Mouse (Mus musculus) limb, embryonic 11.5 days (tissue): ENCODE results near the gene Gm4969. TPM values are rescaled to one million over a fixed set of nuclear protein-coding genes. Genes with fewer than 3 reads are reported as not detected.

Source experiments
- ATAC-seq: fragments of 200-750 bp; cut with Nextera tagmentation; 2 replicates; pipeline ENCODE4 v1.8.0; 2017; ENCODE audit warnings: low read depth; ENCODE audit not compliant: insufficient number of reproducible peaks, low FRiP score, low TSS enrichment
- DNase-seq: peaks from one replicate; pipeline ENCODE4 v3.0.0-alpha.2; 2015; ENCODE audit warnings: low spot score
- H3K27ac ChIP-seq: fragments of 300-500 bp; sonication (generic); replicated peaks from 2 replicates; pipeline ENCODE4 v1.5.1; 2014; ENCODE audit warnings: low read depth, mild to moderate bottlenecking, low read length
- H3K27me3 ChIP-seq: fragments of 300-500 bp; sonication (generic); 2 replicates; pipeline ENCODE4 v1.6.1; 2014; ENCODE audit warnings: mild to moderate bottlenecking, low read length, mixed read lengths; ENCODE audit not compliant: control insufficient read depth, insufficient read depth
- H3K36me3 ChIP-seq: fragments of 300-500 bp; sonication (generic); 2 replicates; pipeline ENCODE4 v1.6.1; 2014; ENCODE audit warnings: mild to moderate bottlenecking, low read length, moderate library complexity, mixed read lengths; ENCODE audit not compliant: control insufficient read depth, insufficient read depth
- H3K4me1 ChIP-seq: fragments of 300-500 bp; sonication (generic); 2 replicates; pipeline ENCODE4 v1.6.1; 2014; ENCODE audit warnings: low read length, mixed read lengths; ENCODE audit not compliant: control insufficient read depth, insufficient read depth
- H3K4me2 ChIP-seq: fragments of 300-500 bp; sonication (generic); 2 replicates; pipeline ENCODE4 v1.6.1; 2014; ENCODE audit warnings: low read depth, mild to moderate bottlenecking, moderate library complexity; ENCODE audit not compliant: severe bottlenecking
- H3K4me3 ChIP-seq: fragments of 300-500 bp; sonication (generic); 2 replicates; pipeline ENCODE4 v1.5.1; 2014; ENCODE audit warnings: low read depth, low read length
- H3K9ac ChIP-seq: fragments of 300-500 bp; sonication (generic); 2 replicates; pipeline ENCODE4 v1.6.1; 2014; ENCODE audit warnings: mild to moderate bottlenecking, low read length
- H3K9me3 ChIP-seq: fragments of 300-500 bp; sonication (generic); 2 replicates; pipeline ENCODE4 v1.6.1; 2016; ENCODE audit warnings: low read length; ENCODE audit not compliant: control insufficient read depth
- WGBS: fragments of 180-500 bp; shearing (Covaris S2); extraction: QIAGEN DNeasy Blood & Tissue Kit; methylation state at CpG from one replicate; pipeline ENCODE4 v1.1.7; 2014; 5-methylcytosine and 5-hydroxymethylcytosine counted together
- polyA plus RNA-seq: library from polyadenylated mRNA; unstranded; fragments of >200 nt; fragmentation: Nextera tagmentation; extraction: Ambion mirVana; gene quantifications from 2 replicates; pipeline ENCODE4 v1.2.1, GENCODE M21; 2014

Gene Gm4969
- polyA plus RNA-seq, 1 experiment from 2014 or later, result 2.0 TPM

GRCm38 (mm10) chr7:19094826-19095750, 23.1 kb downstream of the Gm4969 start:
- Histone ChIP-seq H3K4me3 (peak overlapping the region; percentile 82), H3K4me2 (peak overlapping the region; percentile 96), H3K27ac (peak overlapping the region; percentile 97), H3K9me3 (no peaks in the 10 kb centered on the region; the same call in 1 of the 2 replicates), H3K9ac (peak overlapping the region; percentile 92), H3K36me3 (0 out of 2 replicates have a peak, but pooled peaks cover 3% of the 10 kb centered on the region), H3K27me3 (no peaks in the 10 kb centered on the region), H3K4me1 (peaks cover 18% of the 10 kb centered on the region)
- DNase-seq (peak; percentile 71), ATAC-seq (no peak)
- WGBS, result under 1% methylated on average over 77 of the region's 87 CpGs

- peak within 1 kb of the TSS; percentile 96 for H3K4me2 ChIP-seq
- H3K4me3 ChIP-seq, result peak within 1 kb of the TSS; percentile 82
- ATAC-seq (no peak), DNase-seq (peak; percentile 73)
- peak within 1 kb of the TSS; percentile 92 for H3K9ac ChIP-seq
- H3K36me3 ChIP-seq, result 0 out of 2 replicates have a peak, but pooled peaks cover 3% of the 10 kb centered on the region
- WGBS, result 2% methylated on average over 8 of the region's 36 CpGs
- H3K4me1 ChIP-seq, result peaks cover 18% of the 10 kb centered on the region
- no peaks in the 10 kb centered on the region for H3K27me3 ChIP-seq
- H3K9me3 ChIP-seq, result no peaks in the 10 kb centered on the region; the same call in 1 of the 2 replicates
- H3K27ac ChIP-seq, result peak within 1 kb of the TSS; percentile 97
Observed at GRCm38 (mm10) chr7:19094471-19094825, 23.7 kb downstream of the Gm4969 start, which contains the start of gene Six5. Gene Six5 (plus strand): TSS chr7:19094594.

- ATAC-seq (peak; percentile 83), DNase-seq (peak; percentile 99)
- peak overlapping the region; percentile 96 for H3K4me2 ChIP-seq
- no peaks in the 10 kb centered on the region for H3K27me3 ChIP-seq
- 0 out of 2 replicates have a peak, but pooled peaks cover 3% of the 10 kb centered on the region for H3K36me3 ChIP-seq
- H3K4me3 ChIP-seq, result peak overlapping the region; percentile 82
- peak overlapping the region; percentile 92 for H3K9ac ChIP-seq
- H3K9me3 ChIP-seq, result no peaks in the 10 kb centered on the region; the same call in 1 of the 2 replicates
- H3K27ac ChIP-seq, result peak overlapping the region; percentile 97
- under 1% methylated on average over 42 of the region's 45 CpGs for WGBS
- H3K4me1 ChIP-seq, result peaks cover 18% of the 10 kb centered on the region
Observed at GRCm38 (mm10) chr7:19093537-19094385, 24.4 kb downstream of the Gm4969 start.

DNA sequence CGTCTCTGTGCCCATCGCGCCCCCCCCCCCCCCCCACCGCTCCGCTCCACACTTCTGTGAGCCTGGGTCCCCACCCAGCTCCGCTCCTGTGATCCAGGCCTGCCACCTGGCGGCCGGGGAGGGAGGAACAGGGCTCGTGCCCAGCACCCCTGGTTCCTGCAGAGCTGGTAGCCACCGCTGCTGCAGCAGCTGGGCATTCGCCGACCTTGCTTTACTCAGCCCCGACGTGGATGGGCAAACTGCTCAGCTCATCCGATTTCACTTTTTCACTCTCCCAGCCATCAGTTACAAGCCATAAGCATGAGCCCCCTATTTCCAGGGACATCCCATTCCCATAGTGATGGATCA, 25.0 kb downstream of the Gm4969 start:
- H3K4me1 ChIP-seq, result peaks cover 18% of the 10 kb centered on the region

DNA sequence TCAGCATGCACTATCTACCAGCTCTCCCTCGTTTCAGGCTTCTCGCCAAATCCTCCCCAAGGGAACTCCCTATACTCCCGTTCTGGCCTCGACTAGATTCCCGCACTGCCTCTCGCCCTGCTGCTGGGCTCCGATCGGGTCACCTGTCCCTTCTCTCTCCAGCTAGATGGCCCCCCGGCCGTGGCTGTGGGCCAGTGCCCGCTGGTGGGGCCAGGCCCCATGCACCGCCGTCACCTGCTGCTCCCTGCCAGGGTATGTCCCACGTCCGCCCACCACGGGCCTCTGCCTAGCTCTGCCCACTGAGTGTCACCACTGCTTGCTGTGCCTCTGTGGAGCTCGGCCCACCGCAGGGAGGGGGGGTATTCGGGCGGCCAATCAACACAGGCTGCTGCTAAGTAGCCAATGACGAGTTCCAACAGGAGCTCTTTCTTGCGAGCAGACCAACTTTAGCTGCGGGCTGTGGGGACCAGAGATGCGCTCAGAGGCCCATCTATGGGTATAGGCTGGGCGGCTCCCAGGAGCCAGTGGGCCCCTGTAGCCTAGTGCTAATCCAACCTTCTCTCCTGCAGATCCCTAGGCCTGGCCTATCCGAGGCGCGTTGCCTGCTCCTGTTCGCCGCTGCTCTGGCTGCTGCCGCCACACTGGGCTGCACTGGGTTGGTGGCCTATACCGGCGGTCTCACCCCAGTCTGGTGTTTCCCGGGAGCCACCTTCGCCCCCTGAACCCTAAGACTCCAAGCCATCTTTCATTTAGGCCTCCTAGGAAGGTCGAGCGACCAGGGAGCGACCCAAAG, 25.6 kb downstream of the Gm4969 start:
- Histone ChIP-seq H3K27me3 (no peaks in the 10 kb centered on the region), H3K36me3 (0 out of 2 replicates have a peak, but pooled peaks cover 3% of the 10 kb centered on the region), H3K9ac (peak overlapping the region; percentile 57), H3K27ac (peak overlapping the region; percentile 82), H3K4me1 (peaks cover 18% of the 10 kb centered on the region), H3K4me2 (peak overlapping the region; percentile 96), H3K4me3 (peak overlapping the region; percentile 82), H3K9me3 (no peaks in the 10 kb centered on the region; the same call in 1 of the 2 replicates)
- ATAC-seq (peak; percentile 44), DNase-seq (peak; percentile 86)
- 3% methylated on average over 38 of the region's 38 CpGs for WGBS

More for the DNA sequence above, 25.0 kb downstream of the Gm4969 start:
- peak overlapping the region; percentile 96 for H3K4me2 ChIP-seq
- ATAC-seq, result peak; percentile 40
- 0 out of 2 replicates have a peak, but pooled peaks cover 3% of the 10 kb centered on the region for H3K36me3 ChIP-seq
- WGBS, result under 1% methylated on average over 10 of the region's 15 CpGs
- H3K4me3 ChIP-seq, result peak overlapping the region; percentile 82
- H3K27ac ChIP-seq, result peak overlapping the region; percentile 82
- H3K27me3 ChIP-seq, result no peaks in the 10 kb centered on the region
- peak overlapping the region; percentile 57 for H3K9ac ChIP-seq
- H3K9me3 ChIP-seq, result no peaks in the 10 kb centered on the region; the same call in 1 of the 2 replicates
- DNase-seq, result peak; percentile 90

DNA sequence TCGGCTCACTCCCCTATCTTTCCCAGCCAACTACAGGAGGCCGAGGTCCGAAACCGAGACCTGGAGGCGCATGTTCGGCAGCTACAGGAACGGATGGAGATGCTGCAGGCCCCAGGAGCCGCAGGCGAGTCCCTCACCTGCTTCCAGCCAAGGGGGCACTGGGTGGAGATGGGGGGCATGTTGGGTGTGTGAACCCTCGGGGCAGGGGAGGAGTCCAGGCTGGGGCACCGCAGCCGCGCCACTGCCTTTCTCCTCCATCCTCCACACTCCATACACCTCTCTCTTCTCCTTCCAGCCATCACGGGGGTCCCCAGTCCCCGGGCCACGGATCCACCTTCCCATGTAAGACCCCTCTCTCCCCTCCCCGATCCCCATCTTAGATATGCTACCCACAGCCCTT, 26.3 kb downstream of the Gm4969 start:
- Histone ChIP-seq H3K4me1 (peaks cover 14% of the 10 kb centered on the region), H3K4me3 (no peak overlapping the region; the same call in 1 of the 2 replicates), H3K4me2 (peak overlapping the region; percentile 96; the same call in 1 of the 2 replicates), H3K36me3 (0 out of 2 replicates have a peak, but pooled peaks cover 3% of the 10 kb centered on the region), H3K9ac (no peak overlapping the region; the same call in 1 of the 2 replicates), H3K27me3 (no peaks in the 10 kb centered on the region), H3K27ac (no peak overlapping the region), H3K9me3 (no peaks in the 10 kb centered on the region; the same call in 1 of the 2 replicates)
- 21% methylated on average over 14 of the region's 17 CpGs for WGBS
- no peak for DNase-seq
- ATAC-seq, result no peak

- Histone ChIP-seq H3K9ac (no peak overlapping the region), H3K4me3 (no peak overlapping the region), H3K36me3 (0 out of 2 replicates have a peak, but pooled peaks cover 3% of the 10 kb centered on the region), H3K27ac (no peak overlapping the region), H3K9me3 (no peaks in the 10 kb centered on the region), H3K4me1 (peaks cover 19% of the 10 kb centered on the region), H3K4me2 (no peak overlapping the region), H3K27me3 (no peaks in the 10 kb centered on the region)
- ATAC-seq, result no peak
- 46% methylated on average over 10 of the region's 10 CpGs for WGBS
- DNase-seq, result peak; percentile 80
Observed at GRCm38 (mm10) chr7:19088813-19089212, 29.4 kb downstream of the Gm4969 start.
